Mouse (Mus musculus) midbrain, embryonic 13.5 days (tissue): Measurements from ENCODE around the gene Fancd2os. TPM values are rescaled to one million over a fixed set of nuclear protein-coding genes. Genes with fewer than 3 reads are reported as not detected.

Experiments
- polyA plus RNA-seq: library from polyadenylated mRNA; unstranded; fragments of >200 nt; fragmentation: Nextera tagmentation; extraction: Ambion mirVana; gene quantifications from 2 replicates; pipeline ENCODE4 v1.2.1, GENCODE M21; 2015

Fancd2os gene
- polyA plus RNA-seq, 1 experiment from 2014 or later: not detected

Other genes starting within 250 kb of the Fancd2os start
- 64.5 and 74.7 TPM in 2 replicates for gene Tada3, start 222.8 kb downstream of the Fancd2os start, polyA plus RNA-seq
- 393 and 407 TPM in 2 replicates for gene Arpc4, start 222.6 kb downstream of the Fancd2os start, polyA plus RNA-seq
- 10.8 and 11.4 TPM in 2 replicates for gene Ttll3, start 211.5 kb downstream of the Fancd2os start, polyA plus RNA-seq
- gene Rpusd3, start 181.4 kb downstream of the Fancd2os start, polyA plus RNA-seq: 20.8 and 23.0 TPM in 2 replicates
- 0.12 TPM in 1 of 2 replicates, not detected in the other for gene Cidec, start 165.0 kb downstream of the Fancd2os start, polyA plus RNA-seq
- 84.3 and 87.6 TPM in 2 replicates for gene Jagn1, start 158.1 kb downstream of the Fancd2os start, polyA plus RNA-seq
- 0.13 TPM in 1 of 2 replicates, not detected in the other for gene Il17re, start 142.2 kb downstream of the Fancd2os start, polyA plus RNA-seq
- gene Il17rc, start 129.3 kb downstream of the Fancd2os start, polyA plus RNA-seq: 0.96 and 1.4 TPM in 2 replicates
- 49.4 and 56.5 TPM in 2 replicates for gene Creld1, start 117.4 kb downstream of the Fancd2os start, polyA plus RNA-seq
- 5.2 and 6.0 TPM in 2 replicates for gene Prrt3, start 98.8 kb downstream of the Fancd2os start, polyA plus RNA-seq
- gene Emc3, start 69.1 kb downstream of the Fancd2os start, polyA plus RNA-seq: 95.3 and 99.6 TPM in 2 replicates
- gene Fancd2, start 69.0 kb downstream of the Fancd2os start, polyA plus RNA-seq: 4.2 and 4.5 TPM in 2 replicates
- 227 and 229 TPM in 2 replicates for gene Brk1, start 4.1 kb upstream of the Fancd2os start, polyA plus RNA-seq
- 60.2 and 60.6 TPM in 2 replicates for gene Vhl, start 23.2 kb upstream of the Fancd2os start, polyA plus RNA-seq
- 0.99 and 1.3 TPM in 2 replicates for gene Irak2, start 37.8 kb upstream of the Fancd2os start, polyA plus RNA-seq
- gene Tatdn2, start 96.3 kb upstream of the Fancd2os start, polyA plus RNA-seq: 0.93 and 1.0 TPM in 2 replicates
- gene Ghrl, start 119.2 kb upstream of the Fancd2os start, polyA plus RNA-seq: 0.70 and 1.8 TPM in 2 replicates
- 229 and 232 TPM in 2 replicates for gene Sec13, start 140.0 kb upstream of the Fancd2os start, polyA plus RNA-seq